Mouse (Mus musculus) heart, adult 18-20 months (tissue): ENCODE measurements around the gene Nxph3. TPM values are rescaled to one million over a fixed set of nuclear protein-coding genes. Genes with fewer than 3 reads are reported as not detected.

Source experiments
- DNase-seq, 2 experiments: peaks; one replicate each; pipeline ENCODE4 v3.0.0; 2021 to 2022; ENCODE audit warnings: mixed read lengths in 1 of 2
- total RNA-seq, 2 experiments: library from RNA; stranded (reverse); gene quantifications; 2 replicates each; pipeline ENCODE4 v1.2.3; 2021

Gene Nxph3
- total RNA-seq, 2 experiments from 2014 or later = 0.47 to 0.64 TPM

- DNase-seq = no peak
These were observed 21.4 kb downstream of the Nxph3 start for GRCm38 (mm10) chr11:95493010-95493409.

GRCm38 (mm10) chr11:95492256-95492655, 22.1 kb downstream of the Nxph3 start:
- DNase-seq = no peak

GRCm38 (mm10) chr11:95490104-95490503, 24.3 kb downstream of the Nxph3 start:
- no peak for DNase-seq

DNA sequence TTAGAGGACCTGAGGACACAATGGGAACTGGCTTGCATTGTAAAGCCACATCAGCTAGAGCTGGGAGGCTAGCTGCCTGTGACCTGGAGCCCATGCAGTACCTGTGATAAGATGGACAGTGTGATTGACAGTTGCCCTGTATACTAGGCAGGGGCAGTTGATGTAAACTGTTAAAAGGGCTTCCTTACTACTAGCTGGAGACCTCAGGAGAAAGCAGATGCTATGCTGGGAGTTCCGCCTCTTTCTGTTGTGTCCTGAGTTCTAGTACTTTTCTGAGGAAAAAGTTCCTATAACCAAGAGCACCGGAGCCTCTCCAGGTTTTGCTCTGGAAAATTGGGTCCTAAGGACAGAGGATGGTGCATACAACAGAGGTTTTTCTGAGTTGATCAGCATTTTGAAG, 27.1 kb downstream of the Nxph3 start:
- DNase-seq = no peak

- DNase-seq = no peak
These were observed 28.7 kb downstream of the Nxph3 start for GRCm38 (mm10) chr11:95485634-95486033.

GRCm38 (mm10) chr11:95480662-95481061, 33.7 kb downstream of the Nxph3 start:
- no peak for DNase-seq

GRCm38 (mm10) chr11:95479458-95479857, 34.9 kb downstream of the Nxph3 start:
- DNase-seq = no peak

- DNase-seq = no peak
These were observed 38.0 kb downstream of the Nxph3 start for GRCm38 (mm10) chr11:95476323-95476722.

DNA sequence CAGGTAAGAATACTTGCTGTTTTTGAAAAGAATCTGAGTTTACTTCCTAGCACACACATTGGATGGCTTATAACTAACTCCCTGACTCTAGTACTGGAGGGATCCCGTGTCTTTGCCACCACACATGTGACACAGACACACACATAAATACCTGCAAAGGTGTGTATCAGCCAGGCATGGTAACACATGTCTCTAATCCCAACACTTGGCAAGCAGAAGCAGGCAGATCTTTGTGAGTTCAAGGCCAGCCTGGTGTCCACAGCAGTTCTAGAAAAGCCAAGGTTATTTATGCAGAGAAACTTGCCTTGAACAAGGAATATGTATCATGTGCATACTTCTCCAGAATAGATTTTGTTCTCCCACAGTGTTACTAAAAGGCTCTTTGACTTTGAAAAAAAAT, 40.9 kb downstream of the Nxph3 start:
- DNase-seq = no peak

DNA sequence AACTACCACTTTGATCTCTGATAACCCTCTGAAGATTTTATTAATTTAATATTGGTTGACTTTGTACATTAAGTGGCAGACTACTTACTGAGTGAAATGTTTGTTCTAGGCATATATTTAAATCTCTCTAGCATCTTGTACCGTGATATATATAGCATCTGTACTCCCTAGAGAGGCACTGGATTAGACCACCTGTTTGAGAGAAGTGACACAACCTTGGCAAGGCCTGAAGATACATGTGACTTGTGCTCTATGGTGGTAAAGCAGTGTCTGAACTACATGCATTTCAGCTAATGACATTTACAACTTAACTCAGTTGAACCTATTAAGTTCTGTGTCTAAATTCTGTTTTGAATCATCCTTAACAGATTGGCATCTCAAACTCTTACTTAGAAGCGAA, 41.4 kb downstream of the Nxph3 start:
- DNase-seq = peak in 1 of 2 experiments; percentile 33

- no peak for DNase-seq
These were observed 46.6 kb downstream of the Nxph3 start for GRCm38 (mm10) chr11:95467731-95468130.

GRCm38 (mm10) chr11:95462168-95462567, 52.2 kb downstream of the Nxph3 start:
- DNase-seq = no peak

GRCm38 (mm10) chr11:95460872-95461271, 53.5 kb downstream of the Nxph3 start:
- no peak for DNase-seq

Other genes starting within 250 kb of the Nxph3 start
- gene Kat7, start 204.3 kb downstream of the Nxph3 start, total RNA-seq = 10 to 100 TPM; 25.7 to 30.8 TPM
- gene Fam117a, start 177.6 kb downstream of the Nxph3 start, total RNA-seq = 1 to 10 TPM; 6.6 to 7.0 TPM
- 10 to 100 TPM; 32.0 to 37.3 TPM for gene Slc35b1, start 129.9 kb downstream of the Nxph3 start, total RNA-seq
- 100 to 1,000 TPM; 159 to 164 TPM for gene Spop, start 100.5 kb downstream of the Nxph3 start, total RNA-seq
- under 1 TPM; 0.37 to 0.64 TPM for gene Ngfr, start 73.2 kb upstream of the Nxph3 start, total RNA-seq
- 100 to 1,000 TPM; 428 to 436 TPM for gene Phb, start 152.4 kb upstream of the Nxph3 start, total RNA-seq
- gene Zfp652, start 198.1 kb upstream of the Nxph3 start, total RNA-seq = 10 to 100 TPM; 49.4 to 52.2 TPM
- gene B130006D01Rik, start 209.0 kb upstream of the Nxph3 start, total RNA-seq = under 1 TPM; 0.15 to 0.28 TPM